Mouse (Mus musculus) thymus, adult 2 months (tissue): ENCODE measurements around the gene Ocel1. TPM values are rescaled to one million over a fixed set of nuclear protein-coding genes. Genes with fewer than 3 reads are reported as not detected.

Source experiments
- DNase-seq: peaks from one replicate; pipeline ENCODE4 v3.0.0; 2021
- H3K27ac ChIP-seq: fragments of 200-500 bp; 2 replicates; pipeline ENCODE4 v1.5.1; 2012; ENCODE audit warnings: low read length, control low read depth; ENCODE audit not compliant: control insufficient read depth, insufficient read depth
- H3K27me3 ChIP-seq: fragments of 200-500 bp; 2 replicates; pipeline ENCODE4 v1.6.1; 2012; ENCODE audit warnings: mild to moderate bottlenecking, low read length, moderate library complexity, mixed read lengths; ENCODE audit not compliant: control insufficient read depth, insufficient read depth
- H3K36me3 ChIP-seq: fragments of 200-500 bp; 2 replicates; pipeline ENCODE4 v1.6.1; 2012; ENCODE audit warnings: mild to moderate bottlenecking, low read length, moderate library complexity; ENCODE audit not compliant: control insufficient read depth, insufficient read depth
- H3K4me1 ChIP-seq: fragments of 200-500 bp; replicated peaks from 2 replicates; pipeline ENCODE4 v1.6.1; 2012; ENCODE audit warnings: low read length; ENCODE audit not compliant: control insufficient read depth, insufficient read depth
- H3K4me3 ChIP-seq: fragments of 200-500 bp; 2 replicates; pipeline ENCODE4 v1.5.1; 2012; ENCODE audit warnings: mild to moderate bottlenecking, low read length, control low read depth, moderate library complexity; ENCODE audit not compliant: control insufficient read depth, insufficient read depth
- CTCF ChIP-seq: fragments of 200-500 bp; IDR thresholded peaks from 2 replicates; pipeline ENCODE4 v1.5.1; 2012; ENCODE audit warnings: mild to moderate bottlenecking, control low read depth, low read length, moderate library complexity, borderline replicate concordance; ENCODE audit not compliant: control insufficient read depth, poor library complexity, insufficient read depth; ENCODE audit errors: extremely low read depth
- POLR2A ChIP-seq: fragments of 200-500 bp; IDR thresholded peaks from 2 replicates; pipeline ENCODE4 v1.6.1; 2012; ENCODE audit warnings: mild to moderate bottlenecking, low read length, control low read depth, moderate library complexity; ENCODE audit not compliant: control insufficient read depth, poor library complexity, insufficient read depth; ENCODE audit errors: extremely low read depth
- WGBS: fragments of 180-500 bp; shearing (Covaris S2); methylation state at CpG from one replicate; pipeline ENCODE4 v1.1.7; 2018; 5-methylcytosine and 5-hydroxymethylcytosine counted together
- polyA plus RNA-seq: library from polyadenylated mRNA; depleted of rRNA; stranded (reverse); fragments of >200 nt; gene quantifications from 2 replicates; pipeline ENCODE4 v1.2.3, GENCODE M21; 2012

The Ocel1 gene
- polyA plus RNA-seq, 1 experiment: 34.9 TPM

DNA sequence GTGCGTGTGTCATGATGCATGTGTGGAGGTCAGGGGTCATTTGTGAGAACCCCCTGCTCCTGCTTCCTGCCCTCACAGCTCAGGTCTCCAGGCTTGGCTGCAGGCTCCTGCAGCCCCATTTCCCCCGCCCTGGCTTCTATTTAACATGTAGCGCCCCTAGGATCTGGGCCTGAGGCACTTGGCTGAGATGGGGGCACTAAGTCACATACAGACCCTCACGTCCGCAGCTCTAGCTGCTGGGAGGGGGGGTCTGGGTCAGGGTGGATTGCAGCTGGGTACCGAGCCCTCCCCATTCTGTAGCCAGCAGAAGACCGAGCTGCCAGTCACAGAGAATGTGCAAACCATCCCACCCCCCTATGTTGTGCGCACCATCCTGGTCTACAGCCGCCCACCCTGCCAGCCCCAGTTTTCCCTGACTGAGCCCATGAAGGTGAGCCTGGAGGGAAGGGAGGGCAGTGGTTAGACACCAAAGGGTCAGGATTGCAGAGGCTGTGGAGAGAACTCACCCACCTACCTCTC, 31.4 kb downstream of the Ocel1 start:
- Histone ChIP-seq H3K27ac (no peak overlapping the region), H3K4me1 (peaks cover 19% of the 10 kb centered on the region), H3K4me3 (no peak overlapping the region), H3K36me3 (peaks cover 8% of the 10 kb centered on the region; the same call in 1 of the 2 replicates), H3K27me3 (no peaks in the 10 kb centered on the region)
- no peak for DNase-seq
- TF ChIP-seq CTCF (no peak), POLR2A (no peak)
- 97% methylated on average over 9 of the region's 9 CpGs for WGBS

- H3K36me3 ChIP-seq: peaks cover 6% of the 10 kb centered on the region; the same call in 1 of the 2 replicates
- no peak for DNase-seq
- H3K4me1 ChIP-seq: peaks cover 15% of the 10 kb centered on the region
- H3K27ac ChIP-seq: no peak overlapping the region
- H3K27me3 ChIP-seq: no peaks in the 10 kb centered on the region
- WGBS: 93% methylated on average over 6 of the region's 6 CpGs
- TF ChIP-seq CTCF (no peak), POLR2A (no peak)
- no peak overlapping the region for H3K4me3 ChIP-seq
These were observed 32.2 kb downstream of the Ocel1 start for GRCm38 (mm10) chr8:71403107-71403885.

GRCm38 (mm10) chr8:71404011-71404410, 32.9 kb downstream of the Ocel1 start:
- H3K4me1 ChIP-seq: peaks cover 15% of the 10 kb centered on the region
- TF ChIP-seq CTCF (no peak), POLR2A (no peak)
- H3K4me3 ChIP-seq: no peak overlapping the region
- no peak for DNase-seq
- H3K27ac ChIP-seq: no peak overlapping the region
- H3K36me3 ChIP-seq: no peaks in the 10 kb centered on the region; the same call in 1 of the 2 replicates
- H3K27me3 ChIP-seq: no peaks in the 10 kb centered on the region
- WGBS: 94% methylated on average over 8 of the region's 8 CpGs

DNA sequence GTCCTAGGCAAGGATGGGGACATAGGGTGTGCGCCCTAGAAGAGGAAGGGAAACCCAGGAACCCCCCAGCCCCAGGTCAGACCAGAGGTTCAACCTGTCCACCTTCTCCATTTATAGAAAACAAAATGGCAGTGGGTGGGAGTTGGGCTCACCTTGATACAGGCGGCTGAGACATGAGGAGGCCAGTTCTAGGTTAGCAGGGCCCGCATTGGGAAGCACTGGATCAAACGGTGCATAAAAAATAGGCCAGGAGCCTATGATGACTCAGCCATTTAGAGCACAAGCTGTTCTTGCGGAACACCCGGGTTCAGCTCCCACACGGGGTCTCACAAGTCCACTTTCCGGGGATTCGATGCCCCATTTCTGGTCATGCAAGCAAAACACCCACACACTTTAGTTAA, 33.9 kb downstream of the Ocel1 start:
- no peak for TF ChIP-seq CTCF
- TF ChIP-seq POLR2A: no peak
- Histone ChIP-seq H3K4me3 (no peak overlapping the region), H3K4me1 (peaks cover 15% of the 10 kb centered on the region), H3K36me3 (peaks cover 5% of the 10 kb centered on the region; the same call in 1 of the 2 replicates), H3K27me3 (no peaks in the 10 kb centered on the region), H3K27ac (no peak overlapping the region)
- WGBS: 78% methylated on average over 9 of the region's 9 CpGs
- no peak for DNase-seq

DNA sequence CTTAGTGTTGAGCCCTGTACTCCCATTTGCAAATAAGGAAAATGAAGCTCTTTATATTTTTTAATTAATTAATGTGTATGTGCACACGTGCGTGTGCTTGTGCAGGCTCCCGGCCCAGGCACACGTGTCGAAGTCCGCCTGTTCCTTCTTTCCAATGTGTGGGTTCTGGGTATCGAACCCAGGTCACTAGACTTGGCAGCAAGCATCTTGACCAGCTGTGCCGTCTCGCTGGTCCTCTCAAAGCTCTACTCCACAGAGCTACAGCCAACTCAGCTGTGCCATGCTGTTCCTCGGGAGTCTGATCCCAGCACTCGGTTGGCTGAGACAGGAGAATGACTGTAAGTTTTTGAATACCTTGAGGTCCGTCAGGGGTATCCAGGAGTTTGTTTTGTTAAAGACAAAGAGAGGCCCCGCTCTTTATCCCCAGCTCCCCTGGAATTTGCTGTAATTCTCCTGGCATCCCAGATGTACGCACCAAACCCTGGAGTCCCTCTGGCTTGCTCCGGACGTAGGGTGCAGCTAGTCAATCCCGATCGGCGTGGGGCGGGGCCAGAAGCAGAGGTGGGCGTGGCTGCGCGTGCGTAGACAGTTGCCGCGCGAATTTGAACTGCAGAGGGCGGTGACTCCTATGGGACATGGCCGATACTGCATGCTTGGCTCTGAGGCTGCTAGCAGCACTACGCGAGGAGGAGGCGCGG, 34.5 kb downstream of the Ocel1 start, which contains the start of gene Ankle1:
Gene Ankle1 (plus strand): TSS at position 610 of the 698 bp plus-strand sequence.
- Histone ChIP-seq H3K4me3 (peak within 1 kb of the TSS; percentile 51), H3K27me3 (no peaks in the 10 kb centered on the region), H3K4me1 (peaks cover 15% of the 10 kb centered on the region), H3K36me3 (peaks cover 5% of the 10 kb centered on the region; the same call in 1 of the 2 replicates), H3K27ac (no peak within 1 kb of the TSS)
- WGBS: 15% methylated on average over 33 of the region's 33 CpGs
- peak; percentile 57; the same call in 1 of the 2 replicates for TF ChIP-seq POLR2A
- TF ChIP-seq CTCF: peak; percentile 56; the same call in 1 of the 2 replicates
- DNase-seq: peak; percentile 98

DNA sequence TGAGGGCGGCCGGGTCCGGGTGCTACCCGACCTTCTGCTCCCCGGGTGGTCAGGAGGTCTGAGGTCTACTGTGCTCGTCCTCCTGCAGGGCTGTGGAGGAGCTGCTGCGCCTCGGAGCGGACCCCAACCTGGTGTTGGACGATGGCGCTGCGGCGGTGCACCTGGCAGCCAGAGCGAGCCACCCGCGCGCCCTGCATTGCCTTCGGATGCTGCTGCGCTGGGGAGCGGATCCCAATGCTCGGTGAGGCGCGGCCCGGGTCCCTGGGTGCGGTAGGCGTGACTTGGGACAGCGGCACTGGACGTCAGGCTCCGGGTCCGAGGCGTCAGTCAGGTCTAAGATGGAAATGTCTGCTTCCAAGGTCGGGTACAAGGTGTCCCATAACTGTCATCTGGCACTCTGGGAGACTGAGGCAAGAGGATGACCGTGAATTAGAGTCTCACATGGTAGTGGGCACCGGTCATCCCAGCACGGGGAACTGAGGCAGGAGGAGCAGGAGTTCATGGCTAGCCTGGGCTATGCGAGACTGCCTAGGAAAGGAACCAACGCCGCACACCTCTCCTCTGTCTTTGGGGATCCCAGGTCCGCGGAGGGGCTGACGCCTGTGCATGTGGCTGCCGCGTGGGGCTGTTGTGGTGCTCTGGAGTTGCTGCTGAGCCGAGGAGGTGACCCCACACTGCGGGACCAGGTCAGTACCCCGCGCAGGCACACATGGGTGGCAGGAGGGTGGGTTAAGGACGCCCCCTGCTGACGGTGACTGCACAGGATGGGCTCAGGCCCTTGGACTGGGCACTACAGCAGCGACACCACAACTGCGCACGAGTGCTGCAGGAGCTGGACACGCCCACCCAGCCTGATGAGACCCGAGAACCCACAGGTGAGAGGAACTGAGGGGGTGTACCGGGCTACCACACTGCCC, 35.3 kb downstream of the Ocel1 start:
- Histone ChIP-seq H3K4me1 (peaks cover 17% of the 10 kb centered on the region), H3K36me3 (peaks cover 5% of the 10 kb centered on the region; the same call in 1 of the 2 replicates), H3K27me3 (no peaks in the 10 kb centered on the region), H3K4me3 (peak overlapping the region; percentile 51), H3K27ac (no peak overlapping the region)
- under 1% methylated on average over 55 of the region's 55 CpGs for WGBS
- TF ChIP-seq CTCF (peak; percentile 65; the same call in 1 of the 2 replicates), POLR2A (no peak)
- DNase-seq: peak; percentile 64
